Comparison of ENCODE assay signal across 9 mouse cellular contexts in the genomic region with DNA sequence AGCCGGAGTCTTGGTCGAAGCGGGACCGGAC. TPM values are rescaled to one million over a fixed set of nuclear protein-coding genes. Genes with fewer than 3 reads are reported as not detected.
DNase-seq lines count a peak whose midpoint lies in the region; ATAC-seq lines count a peak whose summit lies in the region.
"Had no signal": no experiment of that assay in that cellular context is flagged by ENCODE, and none has a peak within 500 bp of the region (broad histone marks: within the 10 kb centered on the region; RNA-seq: fewer than 3 reads in every experiment).

Gene Trp73, minus strand, starts transcription at position 27 of the 31 bp plus-strand sequence.

- H3K9me3 ChIP-seq in erythroblast, embryonic 14.5 days (ENCODE audit: control insufficient read depth, low read length) = peaks cover 24% of the 10 kb centered on the region
- H3K9me3 ChIP-seq in megakaryocyte, embryonic 14.5 days = no peaks in the 10 kb centered on the region
- no peaks in the 10 kb centered on the region for H3K9me3 ChIP-seq in limb, embryonic 15.5 days
- no peaks in the 10 kb centered on the region for H3K9me3 ChIP-seq in stomach, embryonic 15.5 days

- no peak for ATAC-seq in erythroblast, adult 5-6 weeks (replicated peaks; ENCODE audit: low FRiP score, poor library complexity, severe bottlenecking)
- ATAC-seq in megakaryocyte, adult 5-6 weeks (ENCODE audit: poor library complexity, severe bottlenecking) = no peak
- no peak for ATAC-seq in limb, embryonic 15.5 days (ENCODE audit: insufficient number of reproducible peaks, low FRiP score, low TSS enrichment, low read depth)
- ATAC-seq in stomach, embryonic 15.5 days (ENCODE audit: insufficient read depth, low FRiP score, low read depth) = no peak

- H3K36me3 ChIP-seq in erythroblast, embryonic 14.5 days (ENCODE audit: control insufficient read depth) = peaks cover under 1% of the 10 kb centered on the region
- peaks cover under 1% of the 10 kb centered on the region for H3K36me3 ChIP-seq in megakaryocyte, embryonic 14.5 days (replicated peaks; ENCODE audit: low read length)
- no peaks in the 10 kb centered on the region for H3K36me3 ChIP-seq in limb, embryonic 15.5 days
- no peaks in the 10 kb centered on the region for H3K36me3 ChIP-seq in stomach, embryonic 15.5 days

- no peak within 1 kb of the TSS for H3K27ac ChIP-seq in limb, embryonic 15.5 days
- H3K27ac ChIP-seq in stomach, embryonic 15.5 days = no peak within 1 kb of the TSS

- H3K4me2 ChIP-seq in limb, embryonic 15.5 days = peak within 1 kb of the TSS; percentile 94
- H3K4me2 ChIP-seq in stomach, embryonic 15.5 days = peak within 1 kb of the TSS; percentile 96

- WGBS in limb, embryonic 15.5 days = 0% methylated on average over 4 of the region's 4 CpGs
- WGBS in stomach, embryonic 15.5 days = 0% methylated on average over 3 of the region's 4 CpGs

- peaks cover 73% of the 10 kb centered on the region for H3K27me3 ChIP-seq in erythroblast, embryonic 14.5 days (ENCODE audit: control insufficient read depth)
- H3K27me3 ChIP-seq in megakaryocyte, embryonic 14.5 days (replicated peaks) = peaks cover 68% of the 10 kb centered on the region
- H3K27me3 ChIP-seq in limb, embryonic 15.5 days = peaks cover 69% of the 10 kb centered on the region
- peaks cover 45% of the 10 kb centered on the region for H3K27me3 ChIP-seq in stomach, embryonic 15.5 days (replicated peaks)

- peak within 1 kb of the TSS; percentile 20 for H3K4me3 ChIP-seq in erythroblast, embryonic 14.5 days (replicated peaks)
- peak within 1 kb of the TSS; percentile 96 for H3K4me3 ChIP-seq in megakaryocyte, embryonic 14.5 days (replicated peaks)
- H3K4me3 ChIP-seq in limb, embryonic 15.5 days = peak within 1 kb of the TSS; percentile 47
- H3K4me3 ChIP-seq in stomach, embryonic 15.5 days (replicated peaks) = peak within 1 kb of the TSS; percentile 49

- H3K4me1 ChIP-seq in erythroblast, embryonic 14.5 days (ENCODE audit: control insufficient read depth) = peaks cover 44% of the 10 kb centered on the region
- peaks cover 45% of the 10 kb centered on the region for H3K4me1 ChIP-seq in megakaryocyte, embryonic 14.5 days
- peaks cover 36% of the 10 kb centered on the region for H3K4me1 ChIP-seq in limb, embryonic 15.5 days
- H3K4me1 ChIP-seq in stomach, embryonic 15.5 days = peaks cover 31% of the 10 kb centered on the region

- DNase-seq in adrenal gland, postnatal 4 days (ENCODE audit: low spot score in 2 of 2) = no peak
- no peak for DNase-seq in yolk sac, embryonic 10.5 days (ENCODE audit: low spot score)
- DNase-seq: gastrocnemius, postnatal 14 days had no signal

- H3K9ac ChIP-seq in limb, embryonic 15.5 days = peak within 1 kb of the TSS; percentile 39
- peak within 1 kb of the TSS; percentile 19; the same call in 1 of the 2 replicates for H3K9ac ChIP-seq in stomach, embryonic 15.5 days

RNA-seq across cellular contexts. Expression of gene Trp73, which starts in this region (rescaled TPM):
- polyA plus RNA-seq in erythroblast, embryonic 14.5 days (2012) = 0.11 TPM in 1 of 2 replicates, not detected in the other
- total RNA-seq in erythroblast, adult 5-6 weeks (2015; ENCODE audit: low replicate concordance) = not detected in 2 replicates
- not detected in 2 replicates for total RNA-seq in erythroblast, adult 5-6 weeks (2017; ENCODE audit: low replicate concordance)
- not detected in 2 replicates for polyA plus RNA-seq in megakaryocyte, embryonic 14.5 days (2012; ENCODE audit: insufficient read depth, low replicate concordance)
- total RNA-seq in megakaryocyte, adult 5-6 weeks (2015) = not detected in 2 replicates
- not detected in 2 replicates for total RNA-seq in megakaryocyte, adult 5-6 weeks (2017)
- 3.4 and 3.9 TPM in 2 replicates for polyA plus RNA-seq in limb, embryonic 15.5 days (2015; fragmentation: Nextera tagmentation; extraction: Ambion mirVana)
- 0.39 and 0.58 TPM in 2 replicates for polyA plus RNA-seq in stomach, embryonic 15.5 days (2015; fragmentation: Nextera tagmentation; extraction: Ambion mirVana)
- under 1 TPM in 1 of 2 experiments, not detected in 1; 0.11 TPM for total RNA-seq in adrenal gland, postnatal 4 days (2021)

Comparison
In these comparisons a context has a peak if more than half of its experiments do, and no peak if none do; other contexts are left out.
1. H3K4me3 ChIP-seq: peak in every context shown above with its lines; median percentile 96 in megakaryocyte, embryonic 14.5 days; 49 in stomach, embryonic 15.5 days; 47 in limb, embryonic 15.5 days; 20 in erythroblast, embryonic 14.5 days.